Mouse (Mus musculus): Measurements from ENCODE around the gene Ppm1b. TPM values are rescaled to one million over a fixed set of nuclear protein-coding genes. Genes with fewer than 3 reads are reported as not detected.

Ppm1b gene
- polyA plus RNA-seq, 1 experiment from 2014 or later, result 73.0 TPM

DNA sequence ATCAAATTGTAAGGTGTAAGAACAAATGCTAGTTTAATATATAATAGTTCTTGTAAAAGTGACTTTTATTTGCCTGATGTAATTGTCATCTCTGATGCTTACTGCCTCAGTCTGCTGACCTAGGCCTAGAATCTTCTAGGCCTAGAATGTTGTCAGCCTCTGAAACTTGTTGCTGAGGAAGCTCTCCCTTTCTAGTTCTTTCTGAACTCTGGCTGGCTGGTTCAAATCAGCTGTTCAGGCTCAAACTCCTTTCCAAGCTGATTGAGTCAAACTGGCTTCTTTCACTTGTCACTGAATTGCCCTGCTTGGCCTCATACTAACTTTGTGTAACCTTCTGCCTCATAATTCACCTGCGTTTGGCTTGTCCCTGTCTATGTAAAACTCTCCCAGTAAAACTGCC is 9.7 kb downstream of the Ppm1b start:
- 98% methylated on average over 1 of the region's 1 CpGs for WGBS
- H3K9ac ChIP-seq (ENCODE audit: low read length), result no peak overlapping the region
- no peak for ATAC-seq (ENCODE audit: insufficient number of reproducible peaks, insufficient read depth, low FRiP score, low read depth)
- no peak overlapping the region for H3K4me2 ChIP-seq (ENCODE audit: low read length)
- no peak overlapping the region for H3K27ac ChIP-seq (replicated peaks in 1 of 2; ENCODE audit: control insufficient read depth in 1 of 2, insufficient read depth in 1 of 2, low read depth in 2 of 2, low read length in 2 of 2)
- H3K27me3 ChIP-seq (ENCODE audit: control insufficient read depth, insufficient read depth, low read length), result no peaks in the 10 kb centered on the region
- H3K36me3 ChIP-seq (ENCODE audit: control insufficient read depth, insufficient read depth, low read length), result no peaks in the 10 kb centered on the region
- no peaks in the 10 kb centered on the region for H3K4me1 ChIP-seq (ENCODE audit: control insufficient read depth in 2 of 2, insufficient read depth in 2 of 2, low read length in 2 of 2)
- no peaks in the 10 kb centered on the region for H3K9me3 ChIP-seq (ENCODE audit: control insufficient read depth, low read length)
- H3K4me3 ChIP-seq (ENCODE audit: control insufficient read depth in 1 of 2, insufficient read depth in 1 of 2, low read depth in 1 of 2, low read length in 2 of 2), result no peak overlapping the region

- Histone ChIP-seq H3K27ac (replicated peaks in 1 of 2; ENCODE audit: control insufficient read depth in 1 of 2, insufficient read depth in 1 of 2, low read depth in 2 of 2, low read length in 2 of 2) (no peak overlapping the region), H3K4me1 (ENCODE audit: control insufficient read depth in 2 of 2, insufficient read depth in 2 of 2, low read length in 2 of 2) (no peaks in the 10 kb centered on the region), H3K36me3 (ENCODE audit: control insufficient read depth, insufficient read depth, low read length) (no peaks in the 10 kb centered on the region), H3K4me2 (ENCODE audit: low read length) (no peak overlapping the region), H3K9ac (ENCODE audit: low read length) (no peak overlapping the region), H3K27me3 (ENCODE audit: control insufficient read depth, insufficient read depth, low read length) (no peaks in the 10 kb centered on the region), H3K4me3 (ENCODE audit: control insufficient read depth in 1 of 2, insufficient read depth in 1 of 2, low read depth in 1 of 2, low read length in 2 of 2) (no peak overlapping the region), H3K9me3 (ENCODE audit: control insufficient read depth, low read length) (no peaks in the 10 kb centered on the region)
- WGBS, result 60% methylated on average over 1 of the region's 1 CpGs
- ATAC-seq (ENCODE audit: insufficient number of reproducible peaks, insufficient read depth, low FRiP score, low read depth), result no peak
Measured at GRCm38 (mm10) chr17:84967045-84967444, 10.5 kb downstream of the Ppm1b start.

GRCm38 (mm10) chr17:84969916-84970315 is 13.4 kb downstream of the Ppm1b start:
- Histone ChIP-seq H3K36me3 (ENCODE audit: control insufficient read depth, insufficient read depth, low read length) (no peaks in the 10 kb centered on the region), H3K4me1 (ENCODE audit: control insufficient read depth in 2 of 2, insufficient read depth in 2 of 2, low read length in 2 of 2) (no peaks in the 10 kb centered on the region)
- no peak for ATAC-seq (ENCODE audit: insufficient number of reproducible peaks, insufficient read depth, low FRiP score, low read depth)

DNA sequence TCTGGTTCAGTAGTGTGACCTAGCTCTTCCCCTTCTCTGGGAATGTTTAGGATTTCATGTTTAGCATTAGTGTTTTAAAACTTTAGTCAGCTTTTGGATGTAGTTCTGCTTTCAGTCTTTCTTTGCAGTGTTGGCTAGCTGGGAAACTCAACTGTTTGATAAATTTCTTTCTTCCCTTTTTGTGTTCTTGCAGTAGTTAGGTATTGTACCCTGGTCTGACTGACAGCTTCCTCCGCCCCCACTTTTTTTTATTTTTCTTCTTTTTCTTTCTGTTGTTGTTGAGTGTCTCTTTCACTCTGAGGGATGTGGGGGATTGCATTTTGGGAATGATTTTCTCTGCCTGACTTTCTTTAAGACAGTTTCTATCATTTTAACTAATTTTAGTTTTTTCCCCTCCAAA is 25.2 kb downstream of the Ppm1b start:
- Histone ChIP-seq H3K9ac (ENCODE audit: low read length) (no peak overlapping the region), H3K4me3 (ENCODE audit: control insufficient read depth in 1 of 2, insufficient read depth in 1 of 2, low read depth in 1 of 2, low read length in 2 of 2) (no peak overlapping the region)

More at GRCm38 (mm10) chr17:84969916-84970315, 13.4 kb downstream of the Ppm1b start:
- Histone ChIP-seq H3K27me3 (ENCODE audit: control insufficient read depth, insufficient read depth, low read length) (no peaks in the 10 kb centered on the region), H3K4me2 (ENCODE audit: low read length) (no peak overlapping the region), H3K4me3 (ENCODE audit: control insufficient read depth in 1 of 2, insufficient read depth in 1 of 2, low read depth in 1 of 2, low read length in 2 of 2) (no peak overlapping the region), H3K27ac (replicated peaks in 1 of 2; ENCODE audit: control insufficient read depth in 1 of 2, insufficient read depth in 1 of 2, low read depth in 2 of 2, low read length in 2 of 2) (no peak overlapping the region), H3K9me3 (ENCODE audit: control insufficient read depth, low read length) (no peaks in the 10 kb centered on the region), H3K9ac (ENCODE audit: low read length) (no peak overlapping the region)
- WGBS, result 77% methylated on average over 8 of the region's 8 CpGs

DNA sequence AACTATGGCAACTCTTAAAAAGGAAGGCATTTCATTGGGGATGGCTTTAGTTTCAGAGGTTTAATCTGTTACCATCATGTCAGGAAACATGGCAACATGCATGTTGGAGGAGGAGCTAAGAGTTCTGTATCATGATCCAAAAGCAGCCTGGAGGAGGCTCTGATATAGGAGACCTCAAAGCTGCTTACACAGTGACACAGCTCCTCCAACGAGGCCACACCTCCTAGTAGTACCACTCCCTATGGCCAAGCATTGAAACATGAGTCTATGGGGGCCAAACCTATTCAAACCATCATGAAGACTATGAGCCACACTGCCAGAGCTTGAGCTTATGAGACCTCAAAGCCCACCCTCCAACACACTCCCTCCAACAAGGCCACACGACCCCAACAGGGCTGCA is 26.2 kb downstream of the Ppm1b start:
- no peak overlapping the region for H3K9ac ChIP-seq (ENCODE audit: low read length)
- peaks cover 8 to 18% of the 10 kb centered on the region in 2 experiments for H3K4me1 ChIP-seq (ENCODE audit: control insufficient read depth in 2 of 2, insufficient read depth in 2 of 2, low read length in 2 of 2)
- H3K4me3 ChIP-seq (ENCODE audit: control insufficient read depth in 1 of 2, insufficient read depth in 1 of 2, low read depth in 1 of 2, low read length in 2 of 2), result no peak overlapping the region
- H3K4me2 ChIP-seq (ENCODE audit: low read length), result no peak overlapping the region
- peaks cover 7% of the 10 kb centered on the region; the same call in 1 of the 2 replicates for H3K9me3 ChIP-seq (ENCODE audit: control insufficient read depth, low read length)
- no peaks in the 10 kb centered on the region for H3K27me3 ChIP-seq (ENCODE audit: control insufficient read depth, insufficient read depth, low read length)
- no peak for ATAC-seq (ENCODE audit: insufficient number of reproducible peaks, insufficient read depth, low FRiP score, low read depth)
- no peak overlapping the region for H3K27ac ChIP-seq (replicated peaks in 1 of 2; ENCODE audit: control insufficient read depth in 1 of 2, insufficient read depth in 1 of 2, low read depth in 2 of 2, low read length in 2 of 2)
- 78% methylated on average over 2 of the region's 2 CpGs for WGBS
- no peaks in the 10 kb centered on the region for H3K36me3 ChIP-seq (ENCODE audit: control insufficient read depth, insufficient read depth, low read length)

More for the DNA sequence above, 25.2 kb downstream of the Ppm1b start:
- WGBS, result 92% methylated on average over 1 of the region's 1 CpGs
- no peak for ATAC-seq (ENCODE audit: insufficient number of reproducible peaks, insufficient read depth, low FRiP score, low read depth)
- H3K4me1 ChIP-seq (ENCODE audit: control insufficient read depth in 2 of 2, insufficient read depth in 2 of 2, low read length in 2 of 2), result peaks cover 4 to 9% of the 10 kb centered on the region in 2 experiments
- H3K9me3 ChIP-seq (ENCODE audit: control insufficient read depth, low read length), result peaks cover 12% of the 10 kb centered on the region
- no peak overlapping the region for H3K27ac ChIP-seq (replicated peaks in 1 of 2; ENCODE audit: control insufficient read depth in 1 of 2, insufficient read depth in 1 of 2, low read depth in 2 of 2, low read length in 2 of 2)
- no peaks in the 10 kb centered on the region for H3K36me3 ChIP-seq (ENCODE audit: control insufficient read depth, insufficient read depth, low read length)
- H3K27me3 ChIP-seq (ENCODE audit: control insufficient read depth, insufficient read depth, low read length), result no peaks in the 10 kb centered on the region
- no peak overlapping the region for H3K4me2 ChIP-seq (ENCODE audit: low read length)

GRCm38 (mm10) chr17:84986368-84986767 is 29.8 kb downstream of the Ppm1b start:
- no peak overlapping the region for H3K4me2 ChIP-seq (ENCODE audit: low read length)
- no peak overlapping the region for H3K27ac ChIP-seq (replicated peaks in 1 of 2; ENCODE audit: control insufficient read depth in 1 of 2, insufficient read depth in 1 of 2, low read depth in 2 of 2, low read length in 2 of 2)
- 39% methylated on average over 5 of the region's 5 CpGs for WGBS
- no peaks in the 10 kb centered on the region for H3K27me3 ChIP-seq (ENCODE audit: control insufficient read depth, insufficient read depth, low read length)
- no peak overlapping the region for H3K9ac ChIP-seq (ENCODE audit: low read length)
- no peak for ATAC-seq (ENCODE audit: insufficient number of reproducible peaks, insufficient read depth, low FRiP score, low read depth)
- H3K4me3 ChIP-seq (ENCODE audit: control insufficient read depth in 1 of 2, insufficient read depth in 1 of 2, low read depth in 1 of 2, low read length in 2 of 2), result no peak overlapping the region
- no peaks in the 10 kb centered on the region for H3K36me3 ChIP-seq (ENCODE audit: control insufficient read depth, insufficient read depth, low read length)
- peaks cover 10 to 24% of the 10 kb centered on the region in 2 experiments for H3K4me1 ChIP-seq (ENCODE audit: control insufficient read depth in 2 of 2, insufficient read depth in 2 of 2, low read length in 2 of 2)
- H3K9me3 ChIP-seq (ENCODE audit: control insufficient read depth, low read length), result no peaks in the 10 kb centered on the region

DNA sequence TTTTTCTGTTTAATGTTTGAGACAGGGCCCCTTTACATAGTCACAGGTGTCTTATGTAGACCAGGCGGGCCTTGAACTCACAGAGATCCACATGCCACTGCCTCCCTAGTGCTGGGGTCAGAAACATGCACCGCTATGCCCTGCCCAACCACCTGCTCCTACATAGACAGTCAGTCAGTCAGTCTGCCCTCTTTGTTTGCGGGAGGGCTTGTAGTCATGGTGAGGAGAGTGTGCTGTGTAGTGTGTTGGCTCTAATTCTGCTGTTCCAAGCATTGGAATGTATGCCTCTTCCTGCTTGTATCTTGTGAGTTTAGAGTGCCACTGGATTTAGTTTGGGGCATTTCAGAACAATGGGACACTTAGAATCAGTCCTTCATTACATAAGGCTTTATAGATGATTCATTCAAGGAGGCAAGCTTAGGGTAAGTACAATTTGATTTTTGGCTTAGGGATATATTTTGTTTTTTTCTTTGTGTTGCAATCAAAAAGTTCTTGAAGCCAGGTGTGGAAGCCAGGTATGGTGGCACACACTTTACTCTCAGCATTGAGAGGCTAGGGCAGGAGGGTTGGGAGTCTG is 31.4 kb downstream of the Ppm1b start:
- H3K27ac ChIP-seq (replicated peaks in 1 of 2; ENCODE audit: control insufficient read depth in 1 of 2, insufficient read depth in 1 of 2, low read depth in 2 of 2, low read length in 2 of 2), result no peak overlapping the region
- ATAC-seq (ENCODE audit: insufficient number of reproducible peaks, insufficient read depth, low FRiP score, low read depth), result 0 out of 2 replicates have a peak, but pooled peaks have one; percentile 35
- no peaks in the 10 kb centered on the region for H3K27me3 ChIP-seq (ENCODE audit: control insufficient read depth, insufficient read depth, low read length)
- no peak overlapping the region for H3K4me3 ChIP-seq (ENCODE audit: control insufficient read depth in 1 of 2, insufficient read depth in 1 of 2, low read depth in 1 of 2, low read length in 2 of 2)
- peaks cover 10 to 24% of the 10 kb centered on the region in 2 experiments for H3K4me1 ChIP-seq (ENCODE audit: control insufficient read depth in 2 of 2, insufficient read depth in 2 of 2, low read length in 2 of 2)
- 64% methylated on average over 3 of the region's 3 CpGs for WGBS
- no peak overlapping the region for H3K9ac ChIP-seq (ENCODE audit: low read length)
- H3K4me2 ChIP-seq (ENCODE audit: low read length), result no peak overlapping the region
- H3K9me3 ChIP-seq (ENCODE audit: control insufficient read depth, low read length), result no peaks in the 10 kb centered on the region
- H3K36me3 ChIP-seq (ENCODE audit: control insufficient read depth, insufficient read depth, low read length), result no peaks in the 10 kb centered on the region

- Histone ChIP-seq H3K9ac (ENCODE audit: low read length) (no peak overlapping the region), H3K4me1 (ENCODE audit: control insufficient read depth in 2 of 2, insufficient read depth in 2 of 2, low read length in 2 of 2) (peaks cover 10 to 24% of the 10 kb centered on the region in 2 experiments), H3K4me2 (ENCODE audit: low read length) (no peak overlapping the region), H3K4me3 (ENCODE audit: control insufficient read depth in 1 of 2, insufficient read depth in 1 of 2, low read depth in 1 of 2, low read length in 2 of 2) (no peak overlapping the region), H3K36me3 (ENCODE audit: control insufficient read depth, insufficient read depth, low read length) (peaks cover 3% of the 10 kb centered on the region; the same call in 1 of the 2 replicates), H3K27me3 (ENCODE audit: control insufficient read depth, insufficient read depth, low read length) (no peaks in the 10 kb centered on the region), H3K9me3 (ENCODE audit: control insufficient read depth, low read length) (no peaks in the 10 kb centered on the region), H3K27ac (replicated peaks in 1 of 2; ENCODE audit: control insufficient read depth in 1 of 2, insufficient read depth in 1 of 2, low read depth in 2 of 2, low read length in 2 of 2) (no peak overlapping the region)
- no peak for ATAC-seq (ENCODE audit: insufficient number of reproducible peaks, insufficient read depth, low FRiP score, low read depth)
Measured at GRCm38 (mm10) chr17:84988514-84988913, 32.0 kb downstream of the Ppm1b start.

Data from heart, embryonic 14.5 days (tissue).